17 mouse cellular contexts compared by ENCODE assay signal in the genomic region with DNA sequence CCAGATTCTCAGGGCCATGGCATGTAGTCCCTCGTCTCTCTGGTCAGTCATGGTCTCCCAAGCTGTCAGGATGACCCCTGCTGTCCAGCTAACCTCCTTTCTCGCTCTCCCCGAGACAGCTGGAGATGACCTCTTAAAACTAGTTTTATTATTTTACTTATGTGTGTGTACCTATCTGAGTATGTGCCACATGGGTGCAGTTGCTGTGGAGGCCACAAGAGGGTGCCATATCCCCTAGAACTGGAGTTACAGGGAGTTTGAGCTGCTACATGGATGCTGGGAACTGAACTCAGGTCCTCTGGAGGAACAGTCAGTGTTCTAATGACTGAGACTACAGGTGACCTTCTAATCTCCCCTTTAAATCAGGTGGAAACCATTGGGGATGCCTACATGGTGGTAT. TPM values are rescaled to one million over a fixed set of nuclear protein-coding genes. Genes with fewer than 3 reads are reported as not detected.
DNase-seq lines count a peak whose midpoint lies in the region; ATAC-seq and TF ChIP-seq lines count a peak whose summit lies in the region.
"Had no signal": no experiment of that assay in that cellular context is flagged by ENCODE, and none has a peak within 500 bp of the region (broad histone marks: within the 10 kb centered on the region; RNA-seq: fewer than 3 reads in every experiment).

No protein-coding gene starts in this region.

- H3K27ac ChIP-seq in intestine, postnatal 0 days (ENCODE audit: low read depth, low read length), result no peak overlapping the region
- H3K27ac ChIP-seq in intestine, embryonic 16.5 days (ENCODE audit: low read length), result no peak overlapping the region
- no peak overlapping the region for H3K27ac ChIP-seq in lung, postnatal 0 days (ENCODE audit: low read length)
- no peak overlapping the region for H3K27ac ChIP-seq in MEL (ENCODE audit: control insufficient read depth, low read depth, low read length)
- no peak overlapping the region for H3K27ac ChIP-seq in cortical plate, adult 2 months (ENCODE audit: insufficient read depth, low read length)
- H3K27ac ChIP-seq: forebrain, embryonic 15.5 days; liver, embryonic 13.5 days; neural tube, embryonic 12.5 days had no signal

- no peaks in the 10 kb centered on the region for H3K27me3 ChIP-seq in intestine, postnatal 0 days (replicated peaks; ENCODE audit: control insufficient read depth, insufficient read depth, low read length)
- H3K27me3 ChIP-seq in intestine, embryonic 16.5 days (replicated peaks; ENCODE audit: control insufficient read depth, insufficient read depth, low read length), result no peaks in the 10 kb centered on the region
- H3K27me3 ChIP-seq in lung, postnatal 0 days (replicated peaks; ENCODE audit: insufficient read depth, low read length), result no peaks in the 10 kb centered on the region
- no peaks in the 10 kb centered on the region for H3K27me3 ChIP-seq in MEL (ENCODE audit: control insufficient read depth in 1 of 2, insufficient read depth in 2 of 2, low read length in 2 of 2)
- H3K27me3 ChIP-seq: forebrain, embryonic 15.5 days; neural tube, embryonic 12.5 days; Patski had no signal

- no peak for ATAC-seq in intestine, postnatal 0 days
- no peak for ATAC-seq in intestine, embryonic 16.5 days
- no peak for ATAC-seq in lung, postnatal 0 days
- ATAC-seq: CD4-positive, CD25-positive, alpha-beta regulatory T cell, adult 4 months; forebrain, embryonic 15.5 days; midbrain, embryonic 16.5 days; Patski had no signal

- no peak for TF ChIP-seq POLR2A in MEL (IDR thresholded peaks at IDR 0.05; ENCODE audit: control insufficient read depth in 1 of 2, insufficient read depth in 1 of 2, low read depth in 1 of 2, low read length in 2 of 2, poor library complexity in 1 of 2)
- no peak for TF ChIP-seq POLR2A in cortical plate, adult 2 months (IDR thresholded peaks at IDR 0.05; ENCODE audit: extremely low read depth, insufficient read depth, low read length)

- TF ChIP-seq RAD21 in MEL (IDR thresholded peaks at IDR 0.05; ENCODE audit: low read depth, low read length), result peak; percentile 10

- no peak for DNase-seq in lung, postnatal 0 days (ENCODE audit: low spot score)
- no peak for DNase-seq in lung, postnatal 4 days
- DNase-seq in MEL (ENCODE audit: low read depth, low spot score), result peak; percentile 39
- DNase-seq in thymus, postnatal 36 days, result no peak
- DNase-seq: cerebellum, adult 8-10 months; liver, embryonic 13.5 days; right cerebral cortex, postnatal 25 days; thymus, adult 2 months had no signal

- TF ChIP-seq EP300 in lung, postnatal 0 days (IDR thresholded peaks at IDR 0.05), result no peak
- no peak for TF ChIP-seq EP300 in MEL (IDR thresholded peaks at IDR 0.05; ENCODE audit: low read depth in 1 of 2, low read length in 2 of 2)

- peaks cover 3% of the 10 kb centered on the region; the same call in 1 of the 2 replicates for H3K9me3 ChIP-seq in intestine, postnatal 0 days (ENCODE audit: control insufficient read depth)
- H3K9me3 ChIP-seq in intestine, embryonic 16.5 days (ENCODE audit: control insufficient read depth, low read length), result peaks cover 9% of the 10 kb centered on the region
- H3K9me3 ChIP-seq in lung, postnatal 0 days (ENCODE audit: low read length), result no peaks in the 10 kb centered on the region; the same call in 1 of the 2 replicates
- H3K9me3 ChIP-seq in MEL (replicated peaks; ENCODE audit: insufficient read depth, low read length), result no peaks in the 10 kb centered on the region
- H3K9me3 ChIP-seq: forebrain, embryonic 15.5 days had no signal

- H3K79me2 ChIP-seq in MEL (ENCODE audit: control insufficient read depth, insufficient read depth, low read length, poor library complexity), result no peaks in the 10 kb centered on the region

- no peaks in the 10 kb centered on the region for H3K4me1 ChIP-seq in intestine, postnatal 0 days (replicated peaks; ENCODE audit: control insufficient read depth, insufficient read depth, low read length)
- no peaks in the 10 kb centered on the region; the same call in 1 of the 2 replicates for H3K4me1 ChIP-seq in intestine, embryonic 16.5 days (ENCODE audit: control insufficient read depth, insufficient read depth, low read length)
- no peaks in the 10 kb centered on the region for H3K4me1 ChIP-seq in lung, postnatal 0 days (ENCODE audit: insufficient read depth, low read depth, low read length)
- H3K4me1 ChIP-seq in MEL (ENCODE audit: control insufficient read depth in 1 of 2, insufficient read depth in 2 of 2, low read length in 2 of 2), result peaks cover 0 to 2% of the 10 kb centered on the region in 2 experiments; a peak in 1 of 4 replicates
- no peaks in the 10 kb centered on the region for H3K4me1 ChIP-seq in cortical plate, adult 2 months (ENCODE audit: control insufficient read depth, insufficient read depth, low read length)

- no peak overlapping the region for H3K4me2 ChIP-seq in intestine, postnatal 0 days (replicated peaks; ENCODE audit: low read depth)
- no peak overlapping the region for H3K4me2 ChIP-seq in intestine, embryonic 16.5 days (ENCODE audit: low read depth, low read length)
- no peak overlapping the region for H3K4me2 ChIP-seq in lung, postnatal 0 days (replicated peaks; ENCODE audit: low read depth, low read length)
- H3K4me2 ChIP-seq: forebrain, embryonic 15.5 days; liver, embryonic 13.5 days; neural tube, embryonic 12.5 days had no signal

- no peak overlapping the region for H3K4me3 ChIP-seq in intestine, postnatal 0 days (ENCODE audit: low read depth, low read length)
- no peak overlapping the region for H3K4me3 ChIP-seq in intestine, embryonic 16.5 days (ENCODE audit: low read length)
- no peak overlapping the region for H3K4me3 ChIP-seq in lung, postnatal 0 days (ENCODE audit: low read depth, low read length)
- no peak overlapping the region for H3K4me3 ChIP-seq in MEL (ENCODE audit: control insufficient read depth in 1 of 2, insufficient read depth in 1 of 2, low read depth in 2 of 2, low read length in 2 of 2)
- H3K4me3 ChIP-seq in cortical plate, adult 2 months (ENCODE audit: insufficient read depth, low read length), result no peak overlapping the region
- H3K4me3 ChIP-seq: forebrain, embryonic 15.5 days; liver, embryonic 13.5 days; neural tube, embryonic 12.5 days had no signal

- 95% methylated on average over 3 of the region's 3 CpGs for WGBS in intestine, postnatal 0 days
- WGBS in intestine, embryonic 16.5 days, result 92% methylated on average over 3 of the region's 3 CpGs
- WGBS in lung, postnatal 0 days, result 90% methylated on average over 3 of the region's 3 CpGs

- H3K9ac ChIP-seq in intestine, postnatal 0 days (ENCODE audit: low read depth, low read length), result no peak overlapping the region
- no peak overlapping the region for H3K9ac ChIP-seq in intestine, embryonic 16.5 days (ENCODE audit: low read depth, low read length)
- no peak overlapping the region for H3K9ac ChIP-seq in lung, postnatal 0 days (replicated peaks; ENCODE audit: low read depth)
- H3K9ac ChIP-seq in MEL (ENCODE audit: control insufficient read depth, low read depth, low read length, poor library complexity, severe bottlenecking), result no peak overlapping the region
- H3K9ac ChIP-seq: forebrain, embryonic 15.5 days; liver, embryonic 13.5 days; neural tube, embryonic 12.5 days had no signal

- TF ChIP-seq CTCF in intestine, postnatal 0 days (IDR thresholded peaks at IDR 0.05; ENCODE audit: low read depth), result peak; percentile 35; the same call in 1 of the 2 replicates
- TF ChIP-seq CTCF in lung, postnatal 0 days (IDR thresholded peaks at IDR 0.05), result peak; percentile 51
- peak; percentile 45 to 54 (median 50) for TF ChIP-seq CTCF in MEL (IDR thresholded peaks at IDR 0.05 in 2 of 3, conservative IDR thresholded peaks at IDR 0.05 in 1 of 3; ENCODE audit: control insufficient read depth in 1 of 3, insufficient read depth in 1 of 3, low read depth in 2 of 3, low read length in 3 of 3, poor library complexity in 1 of 3, severe bottlenecking in 1 of 3)
- 0 out of 2 replicates have a peak, but pooled peaks have one; percentile 5 for TF ChIP-seq CTCF in cortical plate, adult 2 months (IDR thresholded peaks at IDR 0.05; ENCODE audit: extremely low read depth, insufficient read depth, low read length)

- 0 out of 2 replicates have a peak, but pooled peaks cover 9% of the 10 kb centered on the region for H3K36me3 ChIP-seq in intestine, postnatal 0 days (ENCODE audit: control insufficient read depth, insufficient read depth)
- peaks cover 6% of the 10 kb centered on the region for H3K36me3 ChIP-seq in intestine, embryonic 16.5 days (ENCODE audit: control insufficient read depth, insufficient read depth, low read length)
- no peaks in the 10 kb centered on the region for H3K36me3 ChIP-seq in lung, postnatal 0 days (ENCODE audit: insufficient read depth, low read length)
- H3K36me3 ChIP-seq in MEL (ENCODE audit: control insufficient read depth in 1 of 2, insufficient read depth in 2 of 2, low read length in 2 of 2), result peaks cover 0 to 6% of the 10 kb centered on the region in 2 experiments; a peak in 2 of 4 replicates

RNA-seq across cellular contexts. Expression of a gene that starts 3.6 kb away (rescaled TPM):
- polyA plus RNA-seq in intestine, postnatal 0 days (2015; fragmentation: Nextera tagmentation; extraction: Ambion mirVana), result 0.08 and 0.22 TPM in 2 replicates
- polyA plus RNA-seq in intestine, embryonic 16.5 days (2015; fragmentation: Nextera tagmentation; extraction: Ambion mirVana), result 0.60 and 1.3 TPM in 2 replicates
- polyA plus RNA-seq in lung, postnatal 0 days (2015; fragmentation: Nextera tagmentation; extraction: Ambion mirVana), result 10.4 and 10.8 TPM in 2 replicates
- total RNA-seq in MEL (2012; rRNA removed), result 0.15 and 0.29 TPM in 2 replicates
- under 1 TPM in 1 of 2 experiments, not detected in 1; 0.57 TPM for polyA plus RNA-seq in MEL (2012; ENCODE audit: insufficient read depth in 1 of 2, insufficient read length in 2 of 2, low read depth in 1 of 2, low replicate concordance in 2 of 2, missing spikeins in 1 of 2)
- polyA plus RNA-seq in cortical plate, adult 2 months (2012; rRNA removed), result 2.3 and 2.6 TPM in 2 replicates
- total RNA-seq: gastrocnemius, adult 18-20 months had no signal
- polyA plus RNA-seq: CD4-positive, CD25-positive, alpha-beta regulatory T cell, adult 4 months had no signal

RNA-seq across cellular contexts. Expression of a gene that starts 6.5 kb away (rescaled TPM):
- 270 and 305 TPM in 2 replicates for polyA plus RNA-seq in intestine, postnatal 0 days (2015; fragmentation: Nextera tagmentation; extraction: Ambion mirVana)
- 187 and 208 TPM in 2 replicates for polyA plus RNA-seq in intestine, embryonic 16.5 days (2015; fragmentation: Nextera tagmentation; extraction: Ambion mirVana)
- 128 and 132 TPM in 2 replicates for polyA plus RNA-seq in lung, postnatal 0 days (2015; fragmentation: Nextera tagmentation; extraction: Ambion mirVana)
- 35.3 and 46.4 TPM in 2 replicates for total RNA-seq in MEL (2012; rRNA removed)
- 100 to 1,000 TPM in 1 of 2 experiments, 10 to 100 TPM in 1; 33.2 to 254 TPM for polyA plus RNA-seq in MEL (2012; ENCODE audit: insufficient read depth in 1 of 2, insufficient read length in 2 of 2, low read depth in 1 of 2, low replicate concordance in 2 of 2, missing spikeins in 1 of 2)
- polyA plus RNA-seq in cortical plate, adult 2 months (2012; rRNA removed), result 81.7 and 84.5 TPM in 2 replicates

RNA-seq across cellular contexts. Expression of a gene that starts 18.0 kb away (rescaled TPM):
- 3.5 and 4.1 TPM in 2 replicates for polyA plus RNA-seq in intestine, postnatal 0 days (2015; fragmentation: Nextera tagmentation; extraction: Ambion mirVana)
- polyA plus RNA-seq in intestine, embryonic 16.5 days (2015; fragmentation: Nextera tagmentation; extraction: Ambion mirVana), result 4.9 and 6.2 TPM in 2 replicates
- polyA plus RNA-seq in lung, postnatal 0 days (2015; fragmentation: Nextera tagmentation; extraction: Ambion mirVana), result 11.9 and 12.8 TPM in 2 replicates
- total RNA-seq in MEL (2012; rRNA removed), result 0.27 and 0.49 TPM in 2 replicates
- 1 to 10 TPM in 1 of 2 experiments, not detected in 1; 2.3 TPM for polyA plus RNA-seq in MEL (2012; ENCODE audit: insufficient read depth in 1 of 2, insufficient read length in 2 of 2, low read depth in 1 of 2, low replicate concordance in 2 of 2, missing spikeins in 1 of 2)
- polyA plus RNA-seq in cortical plate, adult 2 months (2012; rRNA removed), result 115 and 129 TPM in 2 replicates
- polyA plus RNA-seq: CD4-positive, CD25-positive, alpha-beta regulatory T cell, adult 4 months had no signal

RNA-seq across cellular contexts. Expression of a gene that starts 19.0 kb away (rescaled TPM):
- polyA plus RNA-seq in intestine, postnatal 0 days (2015; fragmentation: Nextera tagmentation; extraction: Ambion mirVana), result 1.6 and 1.9 TPM in 2 replicates
- 3.3 and 3.4 TPM in 2 replicates for polyA plus RNA-seq in intestine, embryonic 16.5 days (2015; fragmentation: Nextera tagmentation; extraction: Ambion mirVana)
- polyA plus RNA-seq in lung, postnatal 0 days (2015; fragmentation: Nextera tagmentation; extraction: Ambion mirVana), result 2.5 and 3.1 TPM in 2 replicates
- 0.42 and 0.46 TPM in 2 replicates for total RNA-seq in MEL (2012; rRNA removed)
- 1 to 10 TPM in 1 of 2 experiments, not detected in 1; 3.6 TPM for polyA plus RNA-seq in MEL (2012; ENCODE audit: insufficient read depth in 1 of 2, insufficient read length in 2 of 2, low read depth in 1 of 2, low replicate concordance in 2 of 2, missing spikeins in 1 of 2)
- polyA plus RNA-seq in cortical plate, adult 2 months (2012; rRNA removed), result 36.2 and 36.6 TPM in 2 replicates

RNA-seq across cellular contexts. Expression of a gene that starts 19.2 kb away (rescaled TPM):
- polyA plus RNA-seq in intestine, postnatal 0 days (2015; fragmentation: Nextera tagmentation; extraction: Ambion mirVana), result 6.0 and 6.7 TPM in 2 replicates
- 1.6 and 2.2 TPM in 2 replicates for polyA plus RNA-seq in intestine, embryonic 16.5 days (2015; fragmentation: Nextera tagmentation; extraction: Ambion mirVana)
- polyA plus RNA-seq in lung, postnatal 0 days (2015; fragmentation: Nextera tagmentation; extraction: Ambion mirVana), result 2.5 TPM in 2 replicates
- total RNA-seq in MEL (2012; rRNA removed), result 7.0 and 8.8 TPM in 2 replicates
- polyA plus RNA-seq in MEL (2012; ENCODE audit: insufficient read depth in 1 of 2, insufficient read length in 2 of 2, low read depth in 1 of 2, low replicate concordance in 2 of 2, missing spikeins in 1 of 2), result under 1 TPM in 1 of 2 experiments, not detected in 1; 0.10 TPM
- 1.0 TPM in 2 replicates for polyA plus RNA-seq in cortical plate, adult 2 months (2012; rRNA removed)
